Mouse (Mus musculus) liver, embryonic 15.5 days (tissue): ENCODE measurements around the gene Ltbp3. TPM values are rescaled to one million over a fixed set of nuclear protein-coding genes. Genes with fewer than 3 reads are reported as not detected.
A peak's percentile ranks its signal among the peaks of the same experiment; 100 is the strongest.

ENCODE experiments used
- ATAC-seq: fragments of 200-750 bp; cut with Nextera tagmentation; 2 replicates; pipeline ENCODE4 v1.8.0; 2017; ENCODE audit warnings: moderate number of reproducible peaks, mild to moderate bottlenecking, moderate library complexity; ENCODE audit not compliant: insufficient read depth
- H3K27ac ChIP-seq: fragments of 300-500 bp; sonication (generic); replicated peaks from 2 replicates; pipeline ENCODE4 v1.5.1; 2015; ENCODE audit warnings: mild to moderate bottlenecking, inconsistent platforms
- H3K27me3 ChIP-seq: fragments of 300-500 bp; sonication (generic); 2 replicates; pipeline ENCODE4 v1.6.1; 2015; ENCODE audit warnings: mild to moderate bottlenecking, inconsistent platforms
- H3K36me3 ChIP-seq: fragments of 300-500 bp; sonication (generic); replicated peaks from 2 replicates; pipeline ENCODE4 v1.6.1; 2015; ENCODE audit warnings: moderate library complexity, mild to moderate bottlenecking, inconsistent platforms
- H3K4me1 ChIP-seq: fragments of 300-500 bp; sonication (generic); replicated peaks from 2 replicates; pipeline ENCODE4 v1.6.1; 2015; ENCODE audit warnings: inconsistent platforms
- H3K4me2 ChIP-seq: fragments of 300-500 bp; sonication (generic); 2 replicates; pipeline ENCODE4 v1.6.1; 2015; ENCODE audit warnings: moderate library complexity, mild to moderate bottlenecking, inconsistent platforms
- H3K4me3 ChIP-seq: fragments of 300-500 bp; sonication (generic); replicated peaks from 2 replicates; pipeline ENCODE4 v1.5.1; 2015; ENCODE audit warnings: mild to moderate bottlenecking, inconsistent platforms
- H3K9ac ChIP-seq: fragments of 300-500 bp; sonication (generic); 2 replicates; pipeline ENCODE4 v1.6.1; 2015; ENCODE audit warnings: moderate library complexity, mild to moderate bottlenecking, inconsistent platforms
- H3K9me3 ChIP-seq: fragments of 300-500 bp; sonication (generic); replicated peaks from 2 replicates; pipeline ENCODE4 v1.6.1; 2016; ENCODE audit warnings: inconsistent platforms
- WGBS: fragments of 180-500 bp; shearing (Covaris S2); methylation state at CpG from one replicate; pipeline ENCODE4 v1.1.7; 2015; ENCODE audit warnings: mixed read lengths; ENCODE audit not compliant: insufficient replicate concordance; 5-methylcytosine and 5-hydroxymethylcytosine counted together
- polyA plus RNA-seq: library from polyadenylated mRNA; unstranded; fragments of >200 nt; fragmentation: Nextera tagmentation; extraction: Ambion mirVana; gene quantifications from 2 replicates; pipeline ENCODE4 v1.2.1, GENCODE M21; 2015

Gene Ltbp3
- polyA plus RNA-seq, 1 experiment from 2014 or later, result 1.2 TPM

DNA sequence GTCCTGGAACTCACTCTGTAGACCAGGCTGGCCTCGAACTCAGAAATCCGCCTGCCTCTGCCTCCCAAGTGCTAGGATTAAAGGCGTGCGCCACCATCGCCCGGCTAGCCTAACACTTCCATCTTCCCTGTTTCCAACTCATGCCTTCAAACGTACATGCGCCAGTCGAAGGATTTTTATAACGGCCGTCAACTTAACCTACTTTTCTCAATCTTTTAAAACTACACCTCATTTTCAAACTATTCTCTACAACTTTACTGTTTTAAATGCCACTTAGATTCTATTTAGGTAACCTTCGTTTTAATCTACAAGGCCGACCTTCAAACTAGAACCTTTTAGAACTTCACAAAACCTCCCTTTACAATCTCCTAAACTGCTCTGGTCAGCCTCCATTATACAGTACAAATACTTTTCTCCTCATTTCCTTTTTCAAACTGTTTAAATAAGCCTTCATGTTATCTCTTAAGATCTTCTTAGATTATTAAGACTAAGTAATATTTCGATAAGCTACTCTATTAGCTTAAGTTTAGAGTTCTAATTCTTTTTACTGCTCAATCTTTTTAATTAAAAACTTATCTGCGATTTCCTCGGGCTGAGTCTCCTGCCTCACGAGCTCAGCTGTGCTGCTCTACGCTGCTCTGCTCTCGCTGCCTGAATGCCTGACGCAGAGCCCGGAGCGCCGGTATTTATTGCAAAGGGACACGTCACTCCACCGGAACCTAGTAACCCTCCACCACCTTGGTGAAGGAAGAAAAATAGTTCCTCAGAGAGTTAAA, 61.5 kb downstream of the Ltbp3 start:
- Histone ChIP-seq H3K4me1 (peaks cover 51% of the 10 kb centered on the region), H3K36me3 (peaks cover 36% of the 10 kb centered on the region), H3K9ac (peak overlapping the region; percentile 96), H3K27me3 (no peaks in the 10 kb centered on the region), H3K9me3 (no peaks in the 10 kb centered on the region), H3K4me2 (peak overlapping the region; percentile 93), H3K4me3 (peak overlapping the region; percentile 84), H3K27ac (peak overlapping the region; percentile 99)
- ATAC-seq, result no peak
- WGBS, result under 1% methylated on average over 25 of the region's 25 CpGs

DNA sequence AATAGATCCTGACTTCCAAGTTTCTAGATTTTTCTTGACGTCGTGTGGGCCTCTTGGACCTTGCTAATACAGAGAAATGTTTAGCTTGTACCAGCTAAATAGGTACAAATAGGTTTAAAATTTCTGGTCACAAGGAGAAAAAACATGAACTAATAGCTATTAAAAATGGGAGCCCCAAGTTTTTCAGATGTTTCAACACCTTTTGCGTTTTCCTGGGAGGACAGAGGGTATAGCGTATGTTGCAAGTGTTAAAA, 62.0 kb downstream of the Ltbp3 start:
- Histone ChIP-seq H3K9me3 (no peaks in the 10 kb centered on the region), H3K4me3 (peak overlapping the region; percentile 84), H3K36me3 (peaks cover 31% of the 10 kb centered on the region), H3K27ac (peak overlapping the region; percentile 99), H3K27me3 (no peaks in the 10 kb centered on the region), H3K4me2 (peak overlapping the region; percentile 93), H3K4me1 (peaks cover 51% of the 10 kb centered on the region), H3K9ac (peak overlapping the region; percentile 96)
- no peak for ATAC-seq
- WGBS, result under 1% methylated on average over 4 of the region's 4 CpGs

DNA sequence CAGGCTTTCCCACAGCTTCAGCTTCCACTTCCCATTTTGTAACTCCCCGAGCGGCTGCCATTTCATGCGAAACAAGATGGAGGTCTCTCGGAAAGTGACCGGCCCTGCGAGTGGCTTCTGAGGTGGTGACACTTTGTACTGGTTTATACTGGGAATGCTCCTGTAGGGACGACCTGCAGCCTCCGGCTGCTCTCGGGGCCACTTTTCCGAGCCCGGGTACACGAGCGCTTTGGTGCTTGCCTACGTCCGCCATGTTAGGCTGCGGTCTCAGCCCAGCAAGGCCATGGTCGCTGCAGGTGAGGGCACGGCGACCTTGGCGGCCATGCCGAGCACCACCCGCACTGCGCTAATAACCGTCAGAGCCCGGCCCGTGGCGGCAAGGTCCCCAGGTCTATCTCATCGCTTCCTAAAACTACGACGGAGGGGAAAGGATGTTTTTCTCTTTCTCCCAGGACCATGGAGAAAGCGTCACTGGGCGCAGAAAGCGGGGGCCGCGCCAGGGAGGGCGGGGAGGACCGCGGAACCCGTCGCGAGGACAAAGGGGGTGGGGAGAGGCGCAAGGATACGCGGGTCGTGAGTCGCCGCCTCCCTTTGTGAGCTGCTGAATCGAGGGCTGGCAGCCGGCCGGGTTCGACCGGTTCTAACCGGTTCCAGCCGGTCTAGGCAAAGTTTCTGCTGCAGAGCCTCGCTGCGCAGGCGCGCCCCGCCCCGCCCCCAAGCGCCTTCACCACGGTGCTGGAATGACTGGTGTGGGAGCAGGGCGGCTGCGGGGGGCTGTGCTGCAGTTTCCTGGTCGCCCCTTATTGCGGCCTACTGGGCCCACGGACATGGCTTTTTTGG, 62.6 kb downstream of the Ltbp3 start:
- H3K9me3 ChIP-seq, result no peaks in the 10 kb centered on the region
- peak overlapping the region; percentile 84 for H3K4me3 ChIP-seq
- H3K27me3 ChIP-seq, result no peaks in the 10 kb centered on the region
- H3K9ac ChIP-seq, result peak overlapping the region; percentile 96
- H3K4me1 ChIP-seq, result peaks cover 51% of the 10 kb centered on the region
- ATAC-seq, result peak; percentile 86
- peak overlapping the region; percentile 93 for H3K4me2 ChIP-seq
- H3K36me3 ChIP-seq, result peaks cover 26% of the 10 kb centered on the region
- H3K27ac ChIP-seq, result peak overlapping the region; percentile 99
- under 1% methylated on average over 67 of the region's 67 CpGs for WGBS

DNA sequence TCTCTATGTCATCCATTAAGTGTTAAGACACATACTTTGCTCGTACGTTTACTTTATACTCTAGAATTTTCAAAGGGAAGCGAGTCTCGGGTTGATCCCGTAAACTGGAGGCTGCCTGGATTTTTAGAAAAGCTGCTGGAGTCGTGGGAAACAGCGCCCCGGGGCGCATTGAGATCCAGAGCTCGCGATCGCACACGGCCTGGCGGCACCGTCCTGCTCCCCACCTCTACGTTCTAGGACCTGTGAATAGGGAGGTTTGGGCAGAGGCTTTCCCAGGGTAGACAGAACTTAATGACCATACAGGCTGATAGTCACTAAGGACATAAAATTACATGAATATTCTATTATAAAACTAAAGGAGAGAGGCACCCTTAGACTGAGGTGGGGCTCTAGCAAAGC, 63.2 kb downstream of the Ltbp3 start:
- WGBS, result 4% methylated on average over 16 of the region's 16 CpGs
- Histone ChIP-seq H3K27me3 (no peaks in the 10 kb centered on the region), H3K4me3 (peak overlapping the region; percentile 84), H3K9me3 (no peaks in the 10 kb centered on the region), H3K27ac (peak overlapping the region; percentile 99), H3K4me1 (peaks cover 57% of the 10 kb centered on the region), H3K4me2 (peak overlapping the region; percentile 93), H3K9ac (peak overlapping the region; percentile 96), H3K36me3 (peaks cover 21% of the 10 kb centered on the region)
- peak; percentile 12 for ATAC-seq

DNA sequence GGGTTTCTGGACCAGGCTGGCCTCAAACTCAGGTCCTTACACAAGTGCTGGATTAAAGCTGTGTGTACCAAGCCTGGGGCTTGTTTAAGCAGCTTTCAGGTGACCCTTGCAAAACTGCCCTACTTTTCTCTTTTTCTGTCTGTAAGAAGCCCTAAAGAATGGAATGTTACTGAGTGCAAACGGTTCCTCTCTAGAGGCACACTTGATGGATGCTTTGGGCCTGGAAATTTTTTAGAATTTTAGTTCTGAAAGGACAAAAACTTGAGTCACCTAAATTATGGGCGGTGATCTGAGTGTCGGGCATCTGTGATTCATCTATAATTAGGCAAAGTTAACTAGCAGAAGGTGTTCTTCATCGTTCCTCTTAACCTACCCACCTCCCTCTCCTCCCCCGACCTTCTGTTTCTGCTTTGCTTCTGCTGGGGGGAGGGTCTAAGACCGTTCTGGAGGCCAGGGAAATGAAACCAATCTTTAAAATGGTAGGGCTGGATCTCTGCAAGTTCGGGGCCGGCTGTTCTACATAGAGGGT, 63.7 kb downstream of the Ltbp3 start:
- 35% methylated on average over 8 of the region's 8 CpGs for WGBS
- peaks cover 58% of the 10 kb centered on the region for H3K4me1 ChIP-seq

DNA sequence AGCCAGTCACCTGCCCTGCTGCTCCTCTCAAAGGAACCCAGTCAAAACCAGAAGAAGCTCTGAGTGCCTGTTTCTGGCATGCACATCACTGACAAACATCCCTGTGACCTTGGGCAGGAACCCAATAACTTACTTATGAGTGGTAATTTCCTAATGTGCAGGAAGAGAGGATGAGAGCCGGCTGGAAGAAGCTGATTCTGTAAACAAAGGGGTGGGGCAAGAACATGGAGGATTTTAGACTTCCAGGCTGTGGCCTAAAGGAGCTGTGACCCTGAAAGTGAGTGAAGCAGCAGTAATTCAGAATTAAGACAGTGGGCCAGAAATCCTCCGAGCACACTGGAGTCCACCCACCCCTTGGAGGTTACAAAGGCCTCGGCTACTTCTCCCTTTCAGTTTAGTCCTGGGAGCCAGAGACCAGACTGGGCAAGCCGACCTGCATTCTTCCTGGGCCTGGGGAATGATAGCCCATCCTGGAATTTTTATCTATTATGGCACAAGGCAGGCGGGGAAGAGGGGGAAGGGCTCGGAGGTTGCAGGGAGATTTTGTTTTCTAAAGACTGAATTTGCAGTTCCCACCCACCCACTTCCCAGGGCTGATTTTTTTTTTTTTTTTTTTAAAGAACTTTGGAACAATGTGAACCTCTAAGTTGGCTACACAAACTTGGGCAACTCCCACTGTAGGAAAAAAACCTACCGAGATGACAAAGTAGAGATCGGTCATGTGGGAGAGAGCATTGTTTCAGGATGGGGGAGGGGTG, 65.5 kb downstream of the Ltbp3 start:
- Histone ChIP-seq H3K4me2 (peak overlapping the region; percentile 57), H3K4me1 (peaks cover 75% of the 10 kb centered on the region), H3K27ac (peak overlapping the region; percentile 99), H3K9ac (peak overlapping the region; percentile 43; the same call in 1 of the 2 replicates), H3K9me3 (no peaks in the 10 kb centered on the region), H3K4me3 (0 out of 2 replicates have a peak overlapping the region, but pooled peaks have one; percentile 14), H3K27me3 (no peaks in the 10 kb centered on the region), H3K36me3 (peaks cover under 1% of the 10 kb centered on the region; the same call in 1 of the 2 replicates)
- ATAC-seq, result no peak
- WGBS, result 16% methylated on average over 8 of the region's 8 CpGs

More for the DNA sequence above, 63.7 kb downstream of the Ltbp3 start:
- H3K27me3 ChIP-seq, result no peaks in the 10 kb centered on the region
- peak overlapping the region; percentile 84 for H3K4me3 ChIP-seq
- no peak for ATAC-seq
- peak overlapping the region; percentile 93 for H3K4me2 ChIP-seq
- H3K9me3 ChIP-seq, result no peaks in the 10 kb centered on the region
- peaks cover 18% of the 10 kb centered on the region for H3K36me3 ChIP-seq
- H3K27ac ChIP-seq, result peak overlapping the region; percentile 99
- peak overlapping the region; percentile 96 for H3K9ac ChIP-seq

DNA sequence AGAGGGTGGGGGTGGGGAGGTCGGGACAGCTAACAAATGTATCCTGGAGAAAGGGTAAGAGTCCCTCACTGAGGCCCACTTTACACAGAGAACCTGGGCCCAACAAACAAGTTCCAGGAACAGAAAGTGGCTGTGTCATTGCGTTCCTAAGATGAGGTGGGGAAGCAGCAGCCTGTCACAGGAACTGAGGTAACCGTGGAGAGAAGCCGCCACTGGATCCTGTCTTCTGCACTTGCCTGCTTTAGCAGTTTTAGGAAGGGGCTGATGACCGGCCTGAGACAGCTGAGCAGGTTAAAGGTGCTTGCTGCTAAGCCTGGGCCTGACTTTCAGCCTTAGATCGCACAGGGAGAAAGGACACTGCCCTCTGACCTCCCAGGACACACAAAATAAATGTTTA, 66.1 kb downstream of the Ltbp3 start:
- Histone ChIP-seq H3K4me2 (peak overlapping the region; percentile 57), H3K9me3 (no peaks in the 10 kb centered on the region), H3K9ac (peak overlapping the region; percentile 43), H3K4me3 (0 out of 2 replicates have a peak overlapping the region, but pooled peaks have one; percentile 14), H3K36me3 (no peaks in the 10 kb centered on the region), H3K27ac (peak overlapping the region; percentile 99), H3K27me3 (no peaks in the 10 kb centered on the region; the same call in 1 of the 2 replicates), H3K4me1 (peaks cover 81% of the 10 kb centered on the region)
- WGBS, result 19% methylated on average over 6 of the region's 6 CpGs
- no peak for ATAC-seq

DNA sequence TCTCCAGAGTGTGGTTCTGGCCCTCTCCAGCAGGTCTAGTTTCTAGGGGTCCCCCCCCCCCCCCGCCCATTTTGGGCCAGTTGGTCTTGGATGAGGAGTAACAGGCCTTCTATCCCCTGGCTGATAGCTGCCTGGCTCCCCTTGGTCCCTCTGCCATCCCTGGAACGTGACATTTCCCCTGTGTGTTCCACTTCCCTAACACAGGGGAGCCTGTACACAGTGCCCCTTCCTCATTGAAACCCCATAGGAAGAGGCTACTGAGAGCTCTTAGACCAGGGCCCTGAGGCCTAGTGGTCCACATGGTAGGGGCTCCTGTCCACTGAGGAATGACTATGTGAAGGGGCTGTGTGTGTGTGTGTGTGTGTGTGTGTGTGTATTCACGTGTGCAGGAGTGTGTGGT, 67.0 kb downstream of the Ltbp3 start:
- Histone ChIP-seq H3K4me3 (no peak overlapping the region), H3K4me1 (peaks cover 84% of the 10 kb centered on the region), H3K4me2 (no peak overlapping the region), H3K9me3 (no peaks in the 10 kb centered on the region), H3K9ac (no peak overlapping the region), H3K27me3 (no peaks in the 10 kb centered on the region; the same call in 1 of the 2 replicates), H3K27ac (peak overlapping the region; percentile 99), H3K36me3 (no peaks in the 10 kb centered on the region)
- WGBS, result 52% methylated on average over 3 of the region's 3 CpGs
- ATAC-seq, result no peak
